Mouse (Mus musculus): ENCODE results near the gene Col25a1. TPM values are rescaled to one million over a fixed set of nuclear protein-coding genes. Genes with fewer than 3 reads are reported as not detected.

The Col25a1 gene
- polyA plus RNA-seq, 1 experiment from 2014 or later = 6.9 TPM

- 95% methylated on average over 9 of the region's 9 CpGs for WGBS
- no peaks in the 10 kb centered on the region for H3K36me3 ChIP-seq
These were observed 198.7 kb downstream of the Col25a1 start for GRCm38 (mm10) chr3:130329833-130330555.

GRCm38 (mm10) chr3:130330556-130330950 is 199.3 kb downstream of the Col25a1 start:
- Histone ChIP-seq H3K9ac (replicated peaks) (no peak overlapping the region), H3K9me3 (replicated peaks) (no peaks in the 10 kb centered on the region), H3K4me1 (no peaks in the 10 kb centered on the region), H3K4me3 (replicated peaks) (no peak overlapping the region), H3K27me3 (replicated peaks) (no peaks in the 10 kb centered on the region), H3K4me2 (no peak overlapping the region), H3K36me3 (no peaks in the 10 kb centered on the region), H3K27ac (replicated peaks) (no peak overlapping the region)
- 97% methylated on average over 3 of the region's 3 CpGs for WGBS
- no peak for ATAC-seq (ENCODE audit: low FRiP score)

More at GRCm38 (mm10) chr3:130329833-130330555, 198.7 kb downstream of the Col25a1 start:
- Histone ChIP-seq H3K4me3 (replicated peaks) (no peak overlapping the region), H3K27ac (replicated peaks) (no peak overlapping the region), H3K4me1 (no peaks in the 10 kb centered on the region), H3K9me3 (replicated peaks) (no peaks in the 10 kb centered on the region), H3K4me2 (no peak overlapping the region), H3K27me3 (replicated peaks) (no peaks in the 10 kb centered on the region), H3K9ac (replicated peaks) (no peak overlapping the region)
- ATAC-seq (ENCODE audit: low FRiP score) = no peak

- Histone ChIP-seq H3K4me1 (no peaks in the 10 kb centered on the region), H3K36me3 (no peaks in the 10 kb centered on the region), H3K9me3 (replicated peaks) (no peaks in the 10 kb centered on the region), H3K27me3 (replicated peaks) (no peaks in the 10 kb centered on the region), H3K9ac (replicated peaks) (no peak overlapping the region), H3K4me3 (replicated peaks) (no peak overlapping the region), H3K4me2 (no peak overlapping the region), H3K27ac (replicated peaks) (no peak overlapping the region)
- 52% methylated on average over 3 of the region's 3 CpGs for WGBS
- ATAC-seq (ENCODE audit: low FRiP score) = no peak
These were observed 201.1 kb downstream of the Col25a1 start for GRCm38 (mm10) chr3:130332347-130332913.

- Histone ChIP-seq H3K36me3 (no peaks in the 10 kb centered on the region), H3K4me1 (no peaks in the 10 kb centered on the region), H3K4me2 (peak overlapping the region; percentile 42), H3K4me3 (replicated peaks) (peak overlapping the region; percentile 20), H3K27ac (replicated peaks) (no peak overlapping the region), H3K27me3 (replicated peaks) (no peaks in the 10 kb centered on the region), H3K9ac (replicated peaks) (no peak overlapping the region), H3K9me3 (replicated peaks) (no peaks in the 10 kb centered on the region)
- ATAC-seq (ENCODE audit: low FRiP score) = 0 out of 2 replicates have a peak, but pooled peaks have one; percentile 68
- WGBS = 38% methylated on average over 13 of the region's 13 CpGs
These were observed 206.6 kb downstream of the Col25a1 start for GRCm38 (mm10) chr3:130337857-130338256.

- ATAC-seq (ENCODE audit: low FRiP score) = no peak
These were observed 207.1 kb downstream of the Col25a1 start for GRCm38 (mm10) chr3:130338371-130338770.

GRCm38 (mm10) chr3:130350161-130350560 is 218.9 kb downstream of the Col25a1 start:
- no peak for ATAC-seq (ENCODE audit: low FRiP score)
- H3K4me3 ChIP-seq (replicated peaks) = no peak overlapping the region
- no peaks in the 10 kb centered on the region for H3K36me3 ChIP-seq
- no peaks in the 10 kb centered on the region for H3K27me3 ChIP-seq (replicated peaks)
- no peaks in the 10 kb centered on the region for H3K4me1 ChIP-seq
- H3K9ac ChIP-seq (replicated peaks) = no peak overlapping the region
- H3K9me3 ChIP-seq (replicated peaks) = no peaks in the 10 kb centered on the region
- 57% methylated on average over 6 of the region's 6 CpGs for WGBS
- no peak overlapping the region for H3K27ac ChIP-seq (replicated peaks)
- H3K4me2 ChIP-seq = no peak overlapping the region

More at GRCm38 (mm10) chr3:130338371-130338770, 207.1 kb downstream of the Col25a1 start:
- no peaks in the 10 kb centered on the region for H3K36me3 ChIP-seq
- H3K9me3 ChIP-seq (replicated peaks) = no peaks in the 10 kb centered on the region
- WGBS = 81% methylated on average over 3 of the region's 3 CpGs
- H3K27ac ChIP-seq (replicated peaks) = no peak overlapping the region
- no peak overlapping the region for H3K9ac ChIP-seq (replicated peaks)
- H3K27me3 ChIP-seq (replicated peaks) = no peaks in the 10 kb centered on the region
- H3K4me1 ChIP-seq = no peaks in the 10 kb centered on the region
- no peak overlapping the region for H3K4me2 ChIP-seq
- no peak overlapping the region for H3K4me3 ChIP-seq (replicated peaks)

GRCm38 (mm10) chr3:130354399-130355039 is 223.2 kb downstream of the Col25a1 start:
- WGBS = 85% methylated on average over 4 of the region's 4 CpGs
- no peaks in the 10 kb centered on the region for H3K4me1 ChIP-seq
- no peak overlapping the region for H3K9ac ChIP-seq (replicated peaks)
- H3K4me2 ChIP-seq = no peak overlapping the region
- no peak for ATAC-seq (ENCODE audit: low FRiP score)
- H3K27me3 ChIP-seq (replicated peaks) = no peaks in the 10 kb centered on the region
- H3K4me3 ChIP-seq (replicated peaks) = no peak overlapping the region
- H3K27ac ChIP-seq (replicated peaks) = no peak overlapping the region
- no peaks in the 10 kb centered on the region for H3K36me3 ChIP-seq
- H3K9me3 ChIP-seq (replicated peaks) = no peaks in the 10 kb centered on the region

GRCm38 (mm10) chr3:130356575-130357173 is 225.4 kb downstream of the Col25a1 start:
- Histone ChIP-seq H3K27ac (replicated peaks) (no peak overlapping the region), H3K9me3 (replicated peaks) (no peaks in the 10 kb centered on the region), H3K27me3 (replicated peaks) (no peaks in the 10 kb centered on the region), H3K9ac (replicated peaks) (no peak overlapping the region), H3K4me1 (no peaks in the 10 kb centered on the region), H3K36me3 (no peaks in the 10 kb centered on the region), H3K4me2 (no peak overlapping the region), H3K4me3 (replicated peaks) (no peak overlapping the region)
- no peak for ATAC-seq (ENCODE audit: low FRiP score)
- WGBS = 79% methylated on average over 15 of the region's 15 CpGs

GRCm38 (mm10) chr3:130360813-130361212 is 229.5 kb downstream of the Col25a1 start:
- H3K9ac ChIP-seq (replicated peaks) = no peak overlapping the region
- H3K4me2 ChIP-seq = no peak overlapping the region
- no peaks in the 10 kb centered on the region for H3K27me3 ChIP-seq (replicated peaks)
- H3K4me1 ChIP-seq = no peaks in the 10 kb centered on the region
- no peaks in the 10 kb centered on the region for H3K9me3 ChIP-seq (replicated peaks)
- H3K4me3 ChIP-seq (replicated peaks) = no peak overlapping the region
- 82% methylated on average over 7 of the region's 7 CpGs for WGBS
- no peak overlapping the region for H3K27ac ChIP-seq (replicated peaks)
- no peak for ATAC-seq (ENCODE audit: low FRiP score)
- H3K36me3 ChIP-seq = no peaks in the 10 kb centered on the region

GRCm38 (mm10) chr3:130361922-130362321 is 230.6 kb downstream of the Col25a1 start:
- no peak for ATAC-seq (ENCODE audit: low FRiP score)
- no peak overlapping the region for H3K4me2 ChIP-seq

GRCm38 (mm10) chr3:130362797-130363367 is 231.6 kb downstream of the Col25a1 start:
- ATAC-seq (ENCODE audit: low FRiP score) = no peak
- no peaks in the 10 kb centered on the region for H3K36me3 ChIP-seq
- no peak overlapping the region for H3K27ac ChIP-seq (replicated peaks)
- H3K4me2 ChIP-seq = no peak overlapping the region
- H3K27me3 ChIP-seq (replicated peaks) = no peaks in the 10 kb centered on the region
- H3K9ac ChIP-seq (replicated peaks) = no peak overlapping the region
- no peak overlapping the region for H3K4me3 ChIP-seq (replicated peaks)
- H3K9me3 ChIP-seq (replicated peaks) = no peaks in the 10 kb centered on the region
- WGBS = 91% methylated on average over 7 of the region's 7 CpGs
- no peaks in the 10 kb centered on the region for H3K4me1 ChIP-seq

More at GRCm38 (mm10) chr3:130361922-130362321, 230.6 kb downstream of the Col25a1 start:
- Histone ChIP-seq H3K36me3 (no peaks in the 10 kb centered on the region), H3K4me3 (replicated peaks) (no peak overlapping the region), H3K9me3 (replicated peaks) (no peaks in the 10 kb centered on the region), H3K27ac (replicated peaks) (no peak overlapping the region), H3K27me3 (replicated peaks) (no peaks in the 10 kb centered on the region), H3K4me1 (no peaks in the 10 kb centered on the region), H3K9ac (replicated peaks) (no peak overlapping the region)
- WGBS = 75% methylated on average over 1 of the region's 1 CpGs

Data from neural tube, embryonic 15.5 days (tissue).